Mouse (Mus musculus) 3T3-L1 (cell line): ENCODE measurements at regions not wholly inside any gene's neighbourhood (a gene's known extent, or its start where the extent isn't known, plus 50 kb on each side); places are given as distances from the start of the nearest gene placed in this dataset.

ENCODE experiments used
- DNase-seq: peaks from one replicate; pipeline ENCODE4 v3.0.0-alpha.2; 2015; ENCODE audit warnings: low read depth, low spot score

DNA sequence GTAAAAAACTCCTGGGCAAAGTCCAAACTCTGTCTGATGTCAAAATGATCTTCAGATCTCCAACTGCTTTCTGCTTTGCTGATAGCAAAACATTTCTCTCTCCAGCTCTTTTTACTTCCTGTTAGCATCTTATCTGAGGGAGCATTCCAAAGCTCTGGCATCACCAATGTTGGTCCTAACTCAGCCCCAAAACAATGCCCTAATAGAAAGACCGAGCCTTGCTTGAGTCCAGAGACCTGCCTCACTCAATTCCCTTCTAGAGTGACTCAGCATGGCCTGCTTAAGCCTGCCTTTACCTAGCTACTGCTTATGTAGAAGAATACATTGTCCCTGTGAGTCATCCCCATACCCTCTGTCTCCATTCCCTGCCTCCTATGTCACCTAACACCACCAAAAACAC is 1721.6 kb downstream of the Grik2 start:
- peak; percentile 75 for DNase-seq

DNA sequence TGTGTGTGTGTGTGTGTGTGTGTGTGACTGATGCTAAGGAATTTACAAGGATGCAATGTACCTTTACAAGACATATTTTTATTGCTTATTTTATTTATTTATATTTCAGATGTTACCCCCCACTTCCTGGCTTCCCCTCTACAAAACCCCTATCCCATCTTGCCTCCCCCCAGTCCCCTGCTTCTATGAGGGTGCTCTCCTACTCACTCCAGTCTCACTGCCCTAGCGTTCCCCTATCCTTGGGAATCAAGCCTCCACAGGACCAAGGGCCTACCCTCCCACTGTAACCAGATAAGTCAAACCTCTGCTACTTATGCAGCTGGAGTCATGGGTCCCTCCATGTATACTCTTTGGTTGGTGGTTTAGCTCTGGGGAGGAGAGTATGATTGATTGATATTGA is 1761.3 kb downstream of the Grik2 start:
- no peak for DNase-seq

- no peak for DNase-seq
These were observed 1797.1 kb downstream of the Grik2 start for GRCm38 (mm10) chr10:47991328-47992044.

DNA sequence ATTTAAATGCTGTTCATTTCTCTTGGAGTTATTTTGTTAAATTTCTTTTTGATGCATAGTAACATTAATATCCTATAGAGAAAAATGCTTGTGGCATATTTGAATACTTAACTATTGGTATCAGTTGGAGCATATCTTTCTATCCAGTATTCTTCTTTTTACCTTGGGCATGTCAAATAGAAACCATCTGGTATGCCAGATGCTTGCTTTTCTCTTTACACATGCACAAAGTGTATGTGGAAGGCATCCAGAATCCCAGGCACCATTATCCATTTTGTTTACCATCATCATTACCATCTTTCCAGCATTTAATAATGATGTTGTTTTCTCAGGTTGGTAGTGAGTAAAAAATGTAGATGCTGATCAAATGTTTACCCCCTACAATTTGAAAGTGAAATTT is 1809.5 kb downstream of the Grik2 start:
- no peak for DNase-seq
